Mouse (Mus musculus): ENCODE measurements at regions not wholly inside any gene's neighbourhood (a gene's known extent, or its start where the extent isn't known, plus 50 kb on each side); places are given as distances from the start of the nearest gene placed in this dataset.

DNA sequence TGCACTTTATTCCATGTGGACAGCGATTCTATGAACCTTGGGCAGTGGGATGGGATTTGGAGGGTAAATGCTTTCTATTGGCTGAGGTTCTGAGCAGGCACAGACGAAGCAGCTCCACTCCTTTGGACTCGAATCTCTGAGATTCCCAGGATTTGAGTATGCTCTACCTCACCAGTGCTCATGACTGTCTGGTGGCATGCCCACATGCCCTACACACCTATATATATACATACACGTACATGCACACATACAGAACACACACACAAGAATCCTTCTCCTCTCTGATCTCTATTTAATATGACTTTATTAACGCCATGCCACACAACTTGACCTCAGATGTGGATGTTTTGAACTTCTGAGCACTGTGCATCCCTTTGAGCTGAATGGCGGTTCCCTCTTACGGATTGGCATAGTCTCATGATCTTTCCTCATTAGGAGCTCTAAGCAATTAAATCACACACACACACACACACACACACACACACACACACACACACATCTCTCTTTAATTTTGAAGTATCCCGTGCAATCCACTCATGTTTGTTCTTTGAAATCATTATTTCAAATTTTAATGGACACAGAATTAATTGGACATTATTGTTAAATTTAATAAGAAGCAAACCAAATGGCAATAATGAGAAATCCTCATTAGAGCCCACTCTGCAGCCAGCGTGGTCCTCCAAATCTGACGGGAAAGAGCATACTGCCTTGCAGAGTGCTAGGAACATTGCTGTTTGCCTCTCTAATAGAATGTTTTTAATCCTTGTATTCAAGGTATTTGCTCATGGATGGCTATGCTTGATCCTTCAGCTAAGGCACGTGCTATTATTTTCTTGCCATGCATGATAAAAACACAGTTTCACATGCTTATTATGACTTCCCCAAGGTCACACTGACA, 205.1 kb upstream of the Kirrel3 start:
- in situ Hi-C loops (cut with MboI, MseI): no loop called here

DNA sequence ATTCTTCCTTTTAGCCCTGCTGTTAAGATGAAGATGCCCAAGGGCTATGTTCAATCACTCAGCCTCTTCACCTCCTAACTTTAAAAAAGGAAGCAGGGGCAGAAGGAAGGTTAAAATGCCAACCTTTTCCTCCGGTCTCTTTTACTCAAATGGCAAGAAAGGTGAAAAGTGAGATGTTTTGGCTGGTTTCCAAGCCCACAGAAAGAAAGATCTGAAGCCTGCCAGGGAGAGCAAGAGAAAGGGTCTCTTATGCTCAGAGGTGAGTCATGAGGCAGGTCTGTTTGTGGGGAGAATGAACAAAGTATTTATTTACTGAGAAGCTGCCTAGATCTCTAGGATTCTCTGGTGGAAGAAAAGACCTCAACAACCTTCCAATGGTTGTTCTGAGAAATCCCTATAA, 162.1 kb upstream of the Kirrel3 start:
- in situ Hi-C loops (cut with MboI, MseI): no loop called here

DNA sequence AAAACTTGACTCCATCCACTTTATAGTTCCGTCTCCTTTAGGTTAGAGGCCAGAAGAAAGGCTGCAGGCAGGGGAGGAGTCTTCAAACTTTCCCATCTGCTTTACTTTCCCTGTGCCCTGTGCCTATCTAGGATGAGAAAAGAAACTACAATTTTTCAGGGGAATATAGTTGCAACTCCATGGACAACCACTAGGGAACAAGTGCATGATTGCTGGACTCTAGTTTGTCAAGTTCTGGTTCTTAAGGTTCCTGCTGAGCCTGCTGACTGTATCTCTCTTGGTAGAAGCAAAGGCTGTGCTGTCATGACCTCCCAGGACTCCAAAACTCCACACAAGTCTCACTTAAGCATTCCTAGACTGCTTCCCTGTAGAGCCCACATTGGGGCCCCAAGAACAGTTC, 157.0 kb upstream of the Kirrel3 start:
- in situ Hi-C loops (cut with MboI, MseI): no loop called here

DNA sequence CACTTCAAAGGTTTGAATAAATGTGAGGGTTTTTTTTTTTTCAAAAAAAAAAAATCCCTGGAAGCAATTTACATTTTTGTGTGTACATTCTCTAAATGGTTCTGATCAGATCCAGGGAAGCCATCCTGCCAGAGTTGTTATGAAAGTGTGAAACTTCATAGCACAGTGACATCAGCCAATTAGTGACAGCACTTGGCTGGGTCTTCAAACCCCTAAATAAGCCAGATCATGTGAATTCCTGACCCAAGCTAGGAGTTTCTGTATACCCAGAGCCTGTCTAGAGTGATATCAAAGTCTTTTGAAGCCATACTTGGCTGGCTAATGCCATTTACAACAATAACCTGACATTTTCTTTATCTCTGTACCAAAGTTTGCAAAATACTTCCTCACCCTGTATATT, 151.6 kb upstream of the Kirrel3 start:
- in situ Hi-C loops (cut with MboI, MseI): no loop called here

DNA sequence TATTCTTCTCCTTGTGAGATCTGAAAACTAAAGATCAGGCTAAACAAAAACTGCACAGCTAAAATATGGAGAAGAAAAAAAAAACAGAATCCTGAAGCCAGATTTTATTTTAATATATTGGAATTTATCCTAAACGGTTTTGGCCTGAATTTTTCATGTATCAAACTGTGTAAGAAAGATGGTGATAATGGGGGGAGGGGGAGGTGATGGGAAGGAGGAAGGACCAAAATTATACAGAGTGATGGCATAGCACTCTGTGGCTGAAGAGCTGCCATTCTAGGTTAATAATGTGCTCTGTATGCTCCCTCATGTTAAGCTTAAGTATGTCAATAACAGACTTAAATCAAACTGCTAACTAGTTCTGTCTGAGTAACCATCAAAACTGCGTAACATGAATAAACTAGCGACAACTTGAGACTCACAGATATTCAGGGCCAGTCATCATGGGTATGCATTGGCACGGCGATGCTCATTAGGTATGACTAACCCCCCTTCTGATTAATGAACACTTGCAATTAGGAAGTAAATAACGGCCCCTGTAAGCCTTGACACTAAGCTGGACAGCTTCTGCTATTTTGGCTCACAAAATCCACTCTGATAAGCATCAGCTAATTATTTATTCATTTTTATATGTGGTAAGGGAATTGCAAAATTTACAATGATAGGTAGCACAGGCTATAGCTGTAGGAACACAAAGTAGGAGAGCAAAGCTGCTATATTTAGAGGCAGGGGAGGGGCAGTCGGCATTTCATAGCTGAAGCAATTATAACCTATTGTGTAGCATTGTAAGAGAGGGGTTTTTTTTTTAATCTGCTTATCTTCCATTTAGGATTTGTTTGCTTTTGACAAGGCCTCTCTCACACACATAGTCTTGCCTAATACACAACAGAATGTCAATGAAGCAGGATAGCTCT, 150.9 kb upstream of the Kirrel3 start:
- in situ Hi-C loops (cut with MboI, MseI): no loop called here

DNA sequence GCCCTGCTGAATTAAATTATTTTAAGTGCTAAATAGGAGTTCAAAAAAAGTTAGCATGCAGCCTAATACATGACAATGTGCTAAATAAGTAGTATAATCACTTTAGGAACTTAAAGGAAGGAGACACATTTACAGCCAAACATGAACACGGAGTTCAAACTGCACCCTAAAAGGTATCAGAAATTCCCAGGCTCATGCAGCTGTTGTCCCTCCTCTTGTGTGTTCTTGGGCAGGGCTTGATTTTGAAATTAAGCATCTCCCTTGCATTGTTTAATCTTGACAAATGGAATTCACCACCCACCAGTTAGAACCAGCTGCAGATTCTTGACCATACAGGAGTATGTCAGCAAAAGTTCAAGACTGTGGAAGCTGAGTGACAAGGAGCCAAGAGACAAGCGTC, 137.3 kb upstream of the Kirrel3 start:
- in situ Hi-C loops (cut with MboI, MseI): no loop called here

DNA sequence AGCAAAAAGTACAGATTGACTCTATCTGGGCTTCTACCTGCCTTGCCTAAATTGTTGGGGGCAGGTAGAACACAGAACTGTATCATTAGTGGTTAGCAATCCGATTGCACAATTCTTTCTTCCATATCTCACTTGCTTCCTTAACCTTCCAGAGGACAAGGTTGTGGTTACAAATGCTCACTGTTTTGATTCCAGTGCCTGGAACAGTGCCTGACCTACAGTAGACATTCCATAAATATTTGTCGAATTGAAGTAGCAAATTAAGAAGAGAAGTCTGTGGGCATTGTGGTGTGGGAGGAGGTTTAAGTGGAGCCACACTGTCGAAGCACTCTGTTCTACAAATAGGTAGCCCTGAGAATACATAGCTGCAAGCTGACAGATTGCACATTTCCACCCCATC, 135.7 kb upstream of the Kirrel3 start:
- in situ Hi-C loops (cut with MboI, MseI): no loop called here

DNA sequence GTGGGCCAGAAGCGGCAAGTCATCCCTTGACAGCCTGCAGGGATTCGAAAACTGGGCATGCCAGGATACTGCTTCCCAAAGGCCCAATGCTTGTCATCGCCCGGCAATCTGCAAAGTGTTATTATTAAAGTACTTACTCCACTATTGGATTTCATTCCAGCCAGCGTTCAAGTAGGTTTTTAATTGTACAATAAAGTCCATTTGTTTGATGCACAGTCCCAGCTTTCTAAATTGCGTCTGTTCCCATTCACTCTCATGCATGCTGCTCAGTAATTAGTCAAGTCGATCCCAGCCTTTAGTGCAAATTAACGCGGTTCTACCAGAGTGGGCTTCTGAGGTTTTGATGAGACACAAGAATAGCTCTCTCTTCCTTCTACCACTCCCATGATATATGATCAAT, 131.9 kb upstream of the Kirrel3 start:
- in situ Hi-C loops (cut with MboI, MseI): no loop called here

DNA sequence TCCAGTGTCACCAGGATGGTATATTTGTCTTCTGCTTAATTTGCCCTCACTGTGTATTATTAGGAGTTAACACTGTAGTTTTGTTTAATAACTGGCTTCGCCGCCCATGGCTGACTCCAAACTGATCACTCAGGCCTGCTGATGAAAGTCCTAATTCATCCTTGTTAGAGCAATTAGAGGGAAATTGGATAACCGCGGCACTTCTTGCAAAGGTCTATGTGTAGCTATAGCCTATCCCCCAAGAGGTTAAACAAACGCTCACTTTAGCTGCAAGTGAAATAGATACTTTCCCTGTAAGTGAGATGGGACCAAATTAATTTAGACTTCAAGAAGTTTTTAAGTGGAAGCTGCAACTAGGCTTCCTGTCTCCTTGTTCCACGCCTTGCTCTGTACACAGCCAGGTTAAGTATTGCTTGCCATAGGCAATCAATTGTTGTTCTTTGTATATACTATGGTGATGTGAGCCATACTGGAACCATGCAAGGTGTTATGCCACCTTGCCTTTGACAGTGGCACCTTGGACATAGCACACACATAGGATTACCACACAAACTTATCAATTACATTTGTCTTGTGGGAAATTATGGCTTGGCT, 130.9 kb upstream of the Kirrel3 start:
- in situ Hi-C loops (cut with MboI, MseI): no loop called here

DNA sequence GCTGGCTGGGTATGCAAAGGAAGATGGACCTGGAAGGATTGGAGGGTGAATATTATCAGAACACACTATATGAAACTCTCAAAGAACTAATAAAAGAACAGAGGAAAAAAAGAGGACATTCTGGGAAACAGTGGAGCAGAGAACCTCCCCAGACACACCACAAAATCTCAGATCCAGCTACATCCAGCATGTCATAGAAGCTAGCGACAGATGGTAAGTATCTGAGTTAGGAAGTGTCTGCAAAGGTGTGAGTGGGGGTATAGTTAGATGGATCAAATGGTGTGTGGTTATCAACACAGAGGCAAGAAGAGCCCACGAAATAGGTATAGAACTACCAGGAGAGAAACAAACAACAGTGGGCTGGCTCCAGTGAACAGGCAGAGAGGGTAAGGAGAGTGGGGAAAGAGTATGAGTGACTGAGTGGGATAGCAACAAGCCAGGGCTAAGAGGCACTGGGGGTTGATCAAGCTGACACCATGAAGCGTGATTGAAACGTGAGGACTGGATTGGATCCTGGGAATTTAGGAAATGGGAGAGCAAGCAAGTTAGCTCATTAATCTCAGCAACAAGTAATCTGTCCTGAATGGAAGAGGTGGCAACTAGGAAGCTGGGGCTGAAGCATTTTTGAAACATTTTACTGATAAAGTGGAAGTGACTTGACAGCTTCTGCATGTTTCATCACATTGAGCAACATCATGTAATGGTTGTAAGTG, 114.9 kb upstream of the Kirrel3 start:
- in situ Hi-C loops (cut with MboI, MseI): loop anchor here (10.0 kb wide), 1 partner anchor 1654 kb away; no protein-coding TSS in a partner anchor

DNA sequence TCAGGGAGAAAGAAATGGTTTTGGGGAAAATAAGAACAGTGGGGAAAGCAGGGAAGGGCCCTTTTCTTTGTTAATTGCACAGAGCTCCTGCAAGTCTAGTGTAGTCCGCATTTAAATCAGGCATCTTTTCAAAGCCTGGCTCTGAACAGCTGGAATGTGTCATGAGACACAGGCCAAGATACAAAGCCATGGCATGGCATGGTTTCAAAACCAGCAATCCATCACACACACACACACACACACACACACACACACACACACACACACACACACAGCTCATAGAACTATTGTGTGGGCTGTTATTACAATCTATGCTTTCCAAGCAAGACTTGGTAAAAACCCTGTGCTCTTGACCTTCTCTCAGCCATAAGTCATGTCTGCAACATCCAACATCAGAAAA, 110.5 kb upstream of the Kirrel3 start:
- in situ Hi-C loops (cut with MboI, MseI): loop anchor here (10.0 kb wide), 1 partner anchor 1650 kb away; no protein-coding TSS in a partner anchor

DNA sequence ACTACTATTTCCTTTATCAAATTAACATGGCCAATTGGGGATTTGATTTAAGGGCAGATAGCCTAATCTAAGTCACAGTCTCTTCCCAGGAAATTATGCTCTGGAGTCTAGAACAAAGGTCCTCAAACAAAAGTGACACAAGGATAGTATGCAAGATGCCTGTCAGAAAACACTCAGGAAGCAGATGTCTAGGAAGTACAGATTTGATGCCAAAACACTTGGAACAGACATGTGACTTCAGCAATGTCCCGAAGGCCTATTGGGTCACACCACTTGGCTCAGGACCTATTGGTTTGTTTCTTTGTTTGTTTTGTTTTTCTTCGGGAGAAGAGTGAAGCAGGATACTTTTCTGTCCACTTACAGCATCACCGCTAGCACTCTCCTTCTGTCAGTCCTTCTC, 105.7 kb upstream of the Kirrel3 start:
- in situ Hi-C loops (cut with MboI, MseI): no loop called here

DNA sequence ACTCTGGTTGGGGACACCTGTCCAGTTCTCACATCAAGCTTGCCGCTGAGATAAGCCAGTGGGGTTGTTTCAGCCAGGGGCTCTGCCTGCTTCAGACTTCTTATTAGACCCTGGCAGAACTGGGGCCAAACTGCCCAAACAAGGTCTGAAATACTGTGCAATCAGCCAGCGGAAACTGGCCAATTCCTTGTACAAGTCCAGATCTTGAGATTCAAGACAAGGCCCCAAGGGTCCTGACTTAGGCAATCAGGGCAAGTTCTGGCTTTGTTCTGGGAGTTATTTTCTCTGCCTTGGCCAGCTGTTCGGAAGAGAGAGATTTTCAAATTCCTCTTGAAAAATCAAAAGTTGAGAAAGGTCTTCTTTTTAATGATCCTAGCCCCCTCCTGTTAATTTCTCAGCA, 104.1 kb upstream of the Kirrel3 start:
- in situ Hi-C loops (cut with MboI, MseI): no loop called here

DNA sequence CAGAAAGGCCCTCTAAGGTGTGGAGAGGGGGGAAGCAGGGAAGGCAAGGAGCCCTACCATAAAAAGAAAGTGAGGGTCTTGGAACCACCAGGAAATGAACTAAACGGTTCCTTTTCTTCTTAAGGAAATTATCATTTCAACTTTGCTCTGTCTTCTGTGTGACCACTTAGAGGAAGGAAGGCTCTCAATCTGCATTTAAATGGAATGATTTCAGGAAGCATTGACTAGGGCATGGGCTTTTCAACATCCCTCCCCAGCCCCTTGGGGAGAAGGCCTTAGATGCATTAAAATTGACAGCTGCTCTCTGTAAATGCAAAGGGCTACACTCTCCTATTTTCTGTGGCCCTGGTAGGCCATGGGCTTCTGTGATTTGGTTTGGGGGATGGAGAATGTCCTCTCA, 103.5 kb upstream of the Kirrel3 start:
- in situ Hi-C loops (cut with MboI, MseI): no loop called here

DNA sequence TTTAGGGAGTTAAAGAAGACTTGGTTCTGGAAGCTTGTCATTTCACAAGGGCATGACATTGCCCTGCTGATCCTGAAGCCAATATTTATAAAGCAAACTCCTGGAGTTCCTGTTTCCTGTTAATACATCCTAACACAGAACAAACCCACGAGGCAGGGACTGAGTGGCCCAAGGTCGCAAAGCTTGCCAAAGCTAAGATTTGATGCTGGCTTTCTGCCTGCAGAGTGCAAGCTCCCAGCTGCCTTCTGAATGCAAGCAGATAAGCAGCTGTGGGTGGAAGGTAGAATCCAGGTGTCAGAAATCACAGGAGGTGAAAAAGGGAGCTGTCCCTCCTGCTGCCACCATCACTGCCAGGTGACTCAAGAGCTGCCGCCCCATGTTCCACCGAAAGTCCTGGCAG, 99.6 kb upstream of the Kirrel3 start:
- in situ Hi-C loops (cut with MboI, MseI): no loop called here

DNA sequence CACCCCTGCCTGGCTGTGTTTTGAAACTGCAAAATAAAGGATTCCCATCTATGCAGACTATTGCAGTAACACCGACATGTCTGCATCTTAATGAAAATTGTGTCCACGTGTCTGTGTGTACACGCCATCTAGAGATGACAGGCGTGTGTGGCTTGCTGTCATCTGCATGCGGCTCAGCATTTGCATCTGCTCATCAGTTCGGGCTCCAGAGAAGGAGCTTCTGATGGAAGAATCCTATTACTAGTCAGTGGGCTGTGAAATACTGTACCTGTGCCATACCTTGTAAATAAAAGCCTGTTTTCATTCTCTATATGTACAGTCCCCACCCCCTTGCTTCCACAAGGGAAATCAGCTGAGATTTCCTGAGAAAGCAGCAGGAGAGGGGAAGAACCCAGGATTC, 92.7 kb upstream of the Kirrel3 start:
- in situ Hi-C loops (cut with MboI, MseI): no loop called here

DNA sequence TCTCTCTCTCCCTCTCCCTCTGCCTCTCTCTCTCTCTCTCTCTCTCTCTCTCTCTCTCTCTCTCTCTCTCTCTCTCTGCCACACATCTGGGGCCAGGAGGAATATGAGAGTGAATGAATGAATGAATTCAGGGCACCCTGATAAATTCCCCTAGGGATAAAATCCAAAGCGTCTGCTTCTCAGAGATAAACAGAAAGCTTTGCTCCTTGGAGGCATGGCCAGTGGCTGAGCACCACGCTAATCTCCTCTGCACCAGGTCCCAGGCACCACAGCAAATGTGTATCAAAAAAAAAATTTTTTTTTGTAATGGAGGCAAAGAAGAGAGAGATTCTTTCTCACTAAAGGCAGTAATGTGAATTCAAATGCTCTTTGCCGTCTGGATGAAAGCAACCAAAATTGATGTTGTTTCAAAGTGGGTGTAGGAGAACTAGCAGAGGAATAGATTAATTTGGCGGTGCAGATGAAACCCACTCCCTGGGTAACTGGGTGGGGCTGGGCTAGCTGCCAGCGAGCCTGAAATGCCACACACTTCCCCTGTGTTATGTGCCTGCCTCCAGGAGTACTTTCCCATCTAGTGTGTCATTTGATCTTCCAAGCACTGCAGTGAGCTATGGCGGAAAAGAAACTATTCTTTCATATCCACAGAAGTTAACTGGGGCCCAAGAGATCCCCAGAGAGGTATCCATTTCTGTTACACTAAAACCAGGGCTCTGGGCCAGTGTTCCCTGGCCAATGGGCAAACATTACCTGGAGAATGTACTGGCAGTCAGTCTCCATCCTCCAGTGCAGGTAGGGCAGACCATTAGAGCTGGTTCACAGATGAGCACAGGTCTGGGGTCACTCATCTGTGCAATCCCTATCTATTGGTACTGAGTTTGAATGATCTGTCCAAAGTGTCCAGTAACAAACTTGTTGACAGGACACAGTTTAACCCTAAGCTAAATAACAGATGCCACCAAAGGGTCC, 89.6 kb upstream of the Kirrel3 start:
- in situ Hi-C loops (cut with MboI, MseI): no loop called here

DNA sequence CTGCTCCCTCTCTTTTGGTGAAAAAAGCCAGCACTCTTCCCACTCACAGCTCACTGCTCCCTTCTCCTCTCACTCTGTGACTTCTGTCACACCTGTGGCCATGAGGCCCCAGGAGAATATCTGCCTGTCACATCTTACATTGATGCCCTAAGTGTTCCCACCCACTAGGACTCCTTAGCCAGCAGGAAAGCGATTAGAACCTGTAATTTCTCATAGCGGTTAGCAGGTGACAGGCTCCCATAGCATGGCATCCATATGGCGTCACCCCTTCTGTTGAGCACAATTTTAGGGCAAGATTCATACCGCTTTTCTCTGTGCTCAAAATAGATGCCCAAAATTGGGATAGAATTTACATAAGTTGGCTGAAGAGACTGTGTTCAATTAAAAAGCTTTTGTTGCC, 74.0 kb upstream of the Kirrel3 start:
- in situ Hi-C loops (cut with MboI, MseI): no loop called here

DNA sequence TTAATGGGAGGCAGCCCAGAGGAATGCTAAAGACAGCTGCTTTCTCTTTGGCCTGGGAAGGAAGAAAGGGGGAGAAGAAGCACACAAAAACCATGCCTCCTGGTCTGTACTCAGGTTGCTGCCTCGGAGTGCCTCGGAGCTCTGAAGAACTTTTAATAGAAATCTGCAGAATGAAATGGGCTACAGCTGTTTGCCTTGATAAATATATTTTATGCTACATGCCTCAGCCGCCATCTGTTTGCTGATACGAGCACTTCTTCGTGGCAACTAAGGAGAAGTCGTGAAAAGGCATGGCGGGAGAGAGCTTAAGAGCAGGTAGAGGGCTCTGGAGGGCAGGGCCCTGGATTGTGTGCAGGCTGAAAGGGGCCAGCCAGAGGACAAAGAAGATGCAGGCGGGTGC, 69.5 kb upstream of the Kirrel3 start:
- in situ Hi-C loops (cut with MboI, MseI): no loop called here

DNA sequence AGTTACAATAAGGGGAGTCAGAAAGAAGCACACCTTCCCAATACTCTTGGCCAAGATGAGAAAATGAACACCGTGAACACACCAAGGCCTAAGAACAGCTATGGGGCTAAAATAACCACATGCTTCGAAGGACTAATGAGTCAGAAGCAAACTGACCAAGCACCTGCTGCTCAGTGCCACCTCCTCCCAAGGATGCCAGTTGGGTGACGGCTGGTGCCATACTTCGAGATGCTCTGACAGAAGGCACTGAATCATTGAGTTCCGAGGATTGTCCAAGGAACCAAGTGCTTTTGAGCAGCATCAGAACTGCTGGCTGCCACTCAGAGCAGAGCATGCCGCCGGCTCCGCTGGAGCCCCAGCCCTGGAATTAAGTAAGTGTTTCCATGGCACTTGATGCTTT, 67.6 kb upstream of the Kirrel3 start:
- in situ Hi-C loops (cut with MboI, MseI): no loop called here

Data from T-helper 2 cell (primary cell).